Mouse (Mus musculus): ENCODE data around the gene Tmem132d.

Gene Tmem132d

GRCm38 (mm10) chr5:128432916-128433315 lies at the start of gene Tmem132d:
Gene Tmem132d (minus strand): TSS chr5:128433077.
- DNase-seq: no peak

- DNase-seq: no peak
Measured at GRCm38 (mm10) chr5:128480816-128481215, 47.9 kb upstream of the Tmem132d start.

DNA sequence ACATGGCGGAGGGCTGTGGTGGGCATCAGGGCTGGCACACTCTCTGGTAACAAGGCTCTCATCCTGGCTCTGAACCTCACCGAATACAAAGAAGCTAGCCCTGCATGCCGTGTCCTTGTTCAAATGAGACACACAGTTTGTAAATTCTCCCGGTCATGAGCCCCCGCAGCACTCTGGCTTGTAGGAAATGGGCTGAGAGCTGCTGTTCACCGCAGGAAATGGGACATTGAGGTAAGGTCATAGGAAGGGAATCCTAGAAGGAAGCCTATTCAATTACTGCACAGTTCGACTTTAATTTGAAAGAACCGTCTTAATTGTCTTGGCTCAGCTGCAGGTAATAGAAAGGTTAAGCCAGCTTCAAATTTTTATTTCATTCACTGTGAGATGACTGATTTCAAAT lies 42.5 kb upstream of the Tmem132d start:
- no peak for DNase-seq

- no peak for DNase-seq
Measured at GRCm38 (mm10) chr5:128469812-128470211, 36.9 kb upstream of the Tmem132d start.

GRCm38 (mm10) chr5:128464514-128464913 lies 31.6 kb upstream of the Tmem132d start:
- no peak for DNase-seq

DNA sequence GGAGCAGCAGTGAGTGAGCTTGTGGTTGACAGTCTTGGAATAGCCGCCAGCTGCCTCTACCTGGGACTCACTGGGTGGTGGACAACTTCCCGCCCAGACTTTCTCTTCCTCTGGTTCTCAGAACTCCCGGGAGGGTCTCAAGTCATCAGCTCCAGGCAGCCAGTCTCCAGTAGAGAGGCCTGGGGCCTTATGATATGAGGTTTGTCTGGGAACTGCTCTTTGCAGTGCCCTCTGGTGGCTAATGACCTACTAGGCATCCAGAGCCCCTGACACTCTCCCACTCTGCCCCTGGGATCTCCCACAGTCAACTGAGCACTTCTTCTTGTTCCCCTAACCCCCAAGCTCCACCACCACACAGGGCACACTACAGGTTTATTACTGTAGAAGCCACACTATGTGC lies 27.7 kb upstream of the Tmem132d start:
- no peak for DNase-seq

DNA sequence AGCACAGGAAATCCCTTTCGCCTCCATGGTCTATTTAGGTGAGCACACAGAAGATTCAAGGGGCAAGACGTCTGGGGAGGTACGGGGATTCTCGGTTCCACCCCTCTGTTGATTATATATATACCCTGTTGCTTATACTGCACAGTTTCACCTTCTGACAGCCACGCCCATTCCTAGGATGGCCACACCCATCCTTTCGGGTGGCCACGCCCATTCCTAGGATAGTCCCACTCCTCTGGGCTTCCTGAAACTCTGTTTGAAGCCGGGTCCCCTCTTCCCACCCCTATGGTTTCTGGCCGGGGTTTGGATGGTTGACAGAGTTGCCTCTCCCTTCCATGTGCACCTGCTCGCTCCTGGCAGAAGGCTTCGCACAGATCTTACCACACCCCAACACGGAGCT lies 22.9 kb upstream of the Tmem132d start:
- no peak for DNase-seq

GRCm38 (mm10) chr5:128452196-128452595 lies 19.3 kb upstream of the Tmem132d start:
- DNase-seq: no peak

DNA sequence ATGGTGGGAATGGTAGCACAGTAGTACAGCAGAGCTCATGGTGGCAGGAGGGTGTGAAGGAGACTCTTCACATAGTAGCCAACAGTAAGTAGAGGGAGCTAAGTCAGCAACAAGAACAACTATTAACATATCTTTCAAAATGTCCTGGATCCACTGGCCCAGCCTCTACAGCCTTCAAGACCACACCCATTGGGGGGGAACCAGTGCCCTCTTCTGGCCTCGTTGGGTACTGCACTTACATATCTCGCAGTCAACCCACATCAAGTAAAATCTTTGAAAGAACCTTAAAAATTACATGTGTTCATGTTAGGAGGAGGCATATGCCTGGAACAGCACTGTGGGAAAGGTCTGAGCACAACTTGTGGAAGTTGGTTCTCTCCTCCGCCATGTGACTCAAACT lies 17.9 kb upstream of the Tmem132d start:
- no peak for DNase-seq

DNA sequence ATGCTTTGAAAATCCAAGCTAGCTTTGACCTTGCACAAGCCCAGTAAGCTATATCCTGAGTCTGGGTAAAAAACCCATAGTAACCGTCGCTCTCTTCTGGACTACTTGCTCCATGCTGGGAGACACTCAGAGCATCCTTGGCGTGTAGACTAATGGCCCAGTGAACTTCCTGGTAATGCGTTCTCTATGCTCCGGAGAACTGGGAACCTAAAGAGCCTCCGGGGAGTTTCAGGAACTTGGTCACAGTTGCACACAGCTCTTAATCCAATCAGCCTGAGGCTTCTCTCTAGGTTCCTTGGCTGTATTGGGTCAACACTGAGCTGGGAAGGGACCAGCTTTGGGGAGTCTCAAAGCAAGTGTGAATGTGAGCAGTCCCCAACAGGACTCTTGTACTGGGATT lies 12.0 kb upstream of the Tmem132d start:
- no peak for DNase-seq

GRCm38 (mm10) chr5:128443848-128444247 lies 11.0 kb upstream of the Tmem132d start:
- no peak for DNase-seq

GRCm38 (mm10) chr5:128441121-128441520 lies 8.2 kb upstream of the Tmem132d start:
- DNase-seq: no peak

DNA sequence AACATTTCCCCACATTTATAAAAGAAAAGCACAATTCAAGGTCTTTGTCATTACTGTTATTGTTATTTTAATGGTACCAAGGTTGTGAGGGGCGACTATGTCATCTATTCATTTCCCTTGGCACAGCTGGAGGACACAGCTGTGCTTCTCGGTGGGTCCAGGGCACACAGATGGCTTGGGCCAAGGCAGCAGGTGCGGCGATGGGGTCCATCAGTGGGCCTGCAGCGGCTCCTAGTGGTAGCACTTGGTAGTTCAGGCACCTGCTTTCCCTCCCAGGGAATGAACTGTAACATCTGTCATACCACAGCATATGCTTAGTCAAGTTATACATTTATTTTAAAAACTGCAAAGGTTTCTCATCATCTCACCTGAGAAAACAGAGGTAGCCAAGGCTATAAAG lies 7.0 kb upstream of the Tmem132d start:
- no peak for DNase-seq

DNA sequence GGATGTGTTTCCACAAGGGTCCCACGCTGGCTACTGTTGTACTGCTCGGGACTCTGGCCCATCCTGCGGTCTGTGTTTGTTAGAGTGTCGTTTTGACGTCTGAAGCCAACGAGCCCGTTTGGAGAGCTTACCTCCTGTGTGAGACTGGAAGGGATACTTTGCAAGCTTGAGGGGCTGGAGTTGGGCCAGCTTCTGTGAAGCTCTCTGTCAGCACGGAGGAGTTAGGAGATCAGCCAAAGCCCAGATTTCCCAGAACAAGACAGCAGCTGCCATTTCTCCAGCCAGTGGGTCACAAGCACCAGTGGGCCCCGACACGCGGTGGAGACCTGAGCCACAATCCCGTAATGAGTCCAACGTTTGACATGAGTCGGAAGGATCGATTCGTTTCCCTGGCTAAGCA lies 5.2 kb upstream of the Tmem132d start:
- no peak for DNase-seq

DNA sequence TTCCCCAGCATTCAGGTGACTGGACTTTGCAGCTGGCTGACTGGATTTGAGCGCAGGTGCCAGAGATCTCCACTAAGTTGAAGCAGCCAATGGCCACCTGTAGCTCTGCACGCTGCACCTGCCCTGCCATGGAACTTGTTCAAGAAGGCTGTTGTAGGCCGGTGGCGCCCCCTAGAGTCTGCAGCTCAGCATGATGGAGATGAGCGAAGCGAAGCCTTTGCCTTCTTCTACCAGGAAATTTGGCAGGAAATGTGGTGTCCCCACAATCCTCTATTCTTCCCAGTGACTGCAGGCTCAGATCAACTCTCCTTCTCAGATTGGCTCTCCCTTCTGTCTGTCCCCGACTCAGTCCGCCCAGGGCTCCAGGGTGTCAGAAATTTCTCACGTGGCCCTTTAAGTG lies 4.0 kb upstream of the Tmem132d start:
- no peak for DNase-seq

DNA sequence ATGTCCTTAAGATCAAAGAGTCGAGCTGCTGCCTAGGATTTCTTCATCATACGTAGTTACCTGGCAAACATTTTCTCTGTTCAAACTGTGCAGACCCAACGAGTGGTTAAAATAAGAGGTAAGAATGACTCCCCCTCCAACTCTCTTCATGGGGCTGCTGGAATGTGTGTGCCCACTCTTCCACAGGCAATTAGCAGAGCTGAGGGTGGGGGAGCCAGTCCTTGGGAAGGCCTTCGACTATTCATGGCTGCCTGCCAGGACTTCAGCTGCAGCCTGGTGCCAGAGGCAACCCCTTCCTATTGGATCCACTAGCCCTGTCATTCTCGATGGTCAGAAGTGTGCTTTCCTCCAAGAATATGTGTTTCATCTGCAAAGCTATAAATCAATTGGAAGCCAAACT lies 2.8 kb upstream of the Tmem132d start:
- DNase-seq: no peak

DNA sequence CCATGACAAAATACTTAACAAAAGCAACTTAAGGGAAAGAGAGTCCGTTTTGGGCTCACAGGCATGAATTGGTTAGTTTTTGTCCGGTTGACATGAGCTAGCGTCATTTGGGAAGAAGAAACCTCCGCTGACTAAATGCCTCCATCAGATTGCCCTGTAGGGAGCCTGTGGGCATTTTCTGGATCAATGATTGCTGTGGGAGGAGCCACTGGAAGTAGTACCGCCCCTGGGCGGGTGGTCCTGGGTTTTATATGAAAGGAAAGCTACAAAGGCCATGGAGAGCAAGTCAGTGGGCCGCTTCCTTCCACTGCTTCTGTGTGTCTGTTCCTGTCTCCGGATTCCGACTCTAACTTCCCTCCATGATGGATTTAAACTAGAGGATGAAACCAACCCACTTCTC lies 909 bp upstream of the Tmem132d start:
- DNase-seq: no peak

DNA sequence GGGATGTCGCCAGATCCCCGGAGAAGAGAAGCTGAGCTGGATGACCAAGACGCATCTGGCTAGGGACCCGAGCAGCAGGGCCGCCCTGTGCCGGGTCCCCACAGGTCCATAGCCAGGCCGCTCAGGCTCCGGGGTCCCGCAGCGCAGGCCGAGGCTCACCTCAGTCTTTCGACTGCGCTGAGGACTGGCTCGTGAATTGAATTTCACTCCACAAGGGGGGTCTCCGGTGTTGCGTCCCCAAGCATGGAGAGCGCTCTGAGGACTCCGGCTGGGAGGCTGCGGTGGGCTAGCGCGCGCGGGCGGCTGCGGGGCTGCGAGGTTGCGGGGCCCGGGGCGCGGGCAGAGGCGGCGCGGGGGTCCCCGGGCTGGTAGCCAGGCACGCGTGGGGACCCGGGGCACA lies 455 bp downstream of the Tmem132d start:
- DNase-seq: no peak

GRCm38 (mm10) chr5:128424636-128425035 lies 8.2 kb downstream of the Tmem132d start:
- no peak for DNase-seq

- no peak for DNase-seq
Measured at GRCm38 (mm10) chr5:128424213-128424612, 8.7 kb downstream of the Tmem132d start.

DNA sequence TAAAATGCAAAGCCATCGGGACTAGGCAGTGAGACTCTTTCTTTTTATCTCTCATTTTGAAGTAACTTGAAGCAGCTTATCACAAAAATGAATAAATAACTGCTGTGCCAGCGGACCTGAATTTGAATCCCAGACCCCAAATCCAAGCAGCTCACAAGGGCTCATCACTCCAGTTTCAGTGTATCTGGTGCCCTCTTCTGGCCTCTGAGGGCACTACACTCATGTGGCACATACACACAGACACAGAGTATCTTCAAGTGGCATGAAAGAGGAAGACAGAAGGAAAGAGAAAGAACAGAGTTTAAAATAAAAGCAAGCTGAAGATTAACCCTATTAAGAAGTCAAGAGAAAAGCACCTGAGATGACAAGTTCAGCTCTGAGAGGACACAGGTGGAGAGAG lies 10.8 kb downstream of the Tmem132d start:
- DNase-seq: no peak

GRCm38 (mm10) chr5:128418149-128418710 lies 14.6 kb downstream of the Tmem132d start:
- DNase-seq: no peak

DNA sequence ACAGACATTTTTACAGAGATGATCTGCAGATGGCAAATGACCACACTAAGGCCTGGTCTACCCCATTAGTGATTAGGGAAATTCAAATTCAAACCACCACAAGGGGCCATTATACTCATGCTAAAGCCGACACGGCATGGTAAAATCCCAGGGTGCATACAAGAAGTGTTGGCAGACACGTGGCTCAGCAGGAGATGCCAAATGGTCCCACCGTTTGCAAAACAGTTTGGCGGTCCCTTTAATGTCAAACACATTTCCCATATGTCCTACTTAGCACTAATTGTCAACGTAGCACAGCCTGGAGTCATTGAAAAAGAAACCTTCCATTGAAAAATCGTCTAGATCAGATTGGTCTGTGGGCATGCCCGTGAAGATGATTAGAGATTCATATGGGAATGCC lies 18.8 kb downstream of the Tmem132d start:
- DNase-seq: no peak

DNA sequence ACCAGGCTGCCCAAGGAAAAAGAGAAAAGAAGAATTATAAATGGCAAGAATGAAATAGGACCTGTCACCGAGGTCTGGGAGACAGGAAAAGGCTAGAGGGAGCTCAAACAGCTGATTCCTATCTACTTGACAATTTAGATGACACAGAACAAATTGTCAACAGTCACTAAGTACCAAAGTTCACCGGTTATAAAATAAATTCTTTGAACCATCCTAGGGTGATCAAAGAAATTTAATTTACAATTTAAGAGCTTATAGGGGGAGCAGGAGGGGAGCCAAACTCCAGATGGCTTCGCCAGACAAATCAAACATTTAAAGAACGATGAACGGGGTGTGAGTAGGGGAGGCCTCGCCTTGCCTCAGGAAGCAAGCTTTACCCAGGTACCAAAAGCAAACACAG lies 20.6 kb downstream of the Tmem132d start:
- DNase-seq: no peak

DNA sequence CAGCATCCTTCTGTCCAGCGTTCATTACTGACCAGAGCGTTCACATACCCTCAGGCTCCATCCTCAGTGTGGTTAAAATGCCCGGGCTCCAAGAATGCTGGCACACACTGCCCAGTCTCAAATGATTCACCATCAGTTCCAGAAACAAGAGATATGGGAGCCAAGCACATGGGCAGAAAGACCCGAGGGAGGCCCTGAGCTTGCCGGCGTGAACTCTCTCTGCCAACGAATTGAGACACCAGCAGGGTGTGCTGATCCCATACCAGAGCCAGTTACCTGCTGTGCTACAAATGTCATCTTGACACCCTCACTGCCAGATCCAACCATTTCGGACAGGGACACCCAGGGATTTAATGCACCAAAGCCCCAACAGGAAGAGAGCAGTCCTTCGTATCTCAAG lies 25.3 kb downstream of the Tmem132d start:
- no peak for DNase-seq

- no peak for DNase-seq
Measured at GRCm38 (mm10) chr5:128405071-128405470, 27.8 kb downstream of the Tmem132d start.
